Mouse (Mus musculus) frontal cortex, adult (tissue): ENCODE measurements at regions not wholly inside any gene's neighbourhood (a gene's known extent, or its start where the extent isn't known, plus 50 kb on each side); places are given as distances from the start of the nearest gene placed in this dataset.

ENCODE experiments used
- ATAC-seq: cut with Nextera tagmentation; 2 replicates; pipeline ENCODE4 v1.9.2; 2017; ENCODE audit warnings: mild to moderate bottlenecking, moderate library complexity, mixed read lengths; ENCODE audit not compliant: low TSS enrichment

- ATAC-seq = no peak
Measured at GRCm38 (mm10) chr17:82080301-82080700, 342.1 kb upstream of the Slc8a1 start.
